Mouse (Mus musculus) common myeloid progenitor, adult 5-6 weeks (primary cell): ENCODE measurements at regions not wholly inside any gene's neighbourhood (a gene's known extent, or its start where the extent isn't known, plus 50 kb on each side); places are given as distances from the start of the nearest gene placed in this dataset.

ENCODE experiments used
- ATAC-seq: replicated peaks from 2 replicates; pipeline ENCODE4 v1.8.0; 2016; ENCODE audit warnings: low read depth, mild to moderate bottlenecking, moderate TSS enrichment, inconsistent platforms; ENCODE audit not compliant: poor library complexity, severe bottlenecking

DNA sequence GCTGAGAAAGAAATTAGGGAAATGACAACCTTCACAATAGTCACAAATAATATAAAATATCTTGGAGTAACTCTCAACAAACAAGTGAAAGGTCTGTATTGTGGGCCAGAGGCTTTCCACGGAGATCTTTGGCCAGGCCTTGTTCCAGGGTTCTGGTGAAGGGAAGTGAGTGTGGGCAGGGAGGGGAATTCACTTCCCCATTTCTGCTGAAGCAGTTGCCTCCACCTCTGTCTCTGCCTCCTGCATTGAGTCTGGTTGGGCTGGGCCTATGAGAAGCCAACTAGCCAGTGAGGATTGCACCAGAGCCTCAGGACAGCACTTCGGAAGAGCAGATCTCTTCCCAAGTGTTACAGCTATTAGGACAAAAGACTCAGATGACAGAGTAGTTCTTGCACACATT, 294.9 kb upstream of the Ascc3 start:
- peak; percentile 97 for ATAC-seq

- ATAC-seq: peak; percentile 81; the same call in 1 of the 2 replicates
These were observed 280.5 kb upstream of the Ascc3 start for GRCm38 (mm10) chr10:50311989-50312388.

DNA sequence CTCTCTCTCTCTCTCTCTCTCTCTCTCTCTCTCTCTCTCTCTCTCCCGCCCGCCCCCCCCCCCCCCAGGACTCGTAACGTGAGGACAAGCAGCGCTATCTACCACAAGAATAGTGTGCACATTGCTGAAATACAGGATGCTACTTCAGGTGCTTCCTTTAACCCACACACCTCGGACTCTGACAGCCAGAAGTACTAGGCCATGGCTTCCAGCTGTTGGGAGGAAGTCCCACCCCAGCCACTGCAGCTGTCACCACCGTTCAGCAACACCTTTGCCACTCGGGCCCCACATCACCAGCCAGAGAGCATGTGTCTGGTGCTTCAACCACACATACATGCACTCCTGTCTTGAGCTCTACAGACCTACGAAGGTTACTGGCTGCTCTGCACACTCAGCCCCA, 279.9 kb upstream of the Ascc3 start:
- ATAC-seq: peak; percentile 66
